Mouse (Mus musculus) kidney, postnatal 10 days (tissue): ENCODE measurements at regions not wholly inside any gene's neighbourhood (a gene's known extent, or its start where the extent isn't known, plus 50 kb on each side); places are given as distances from the start of the nearest gene placed in this dataset.

Experiments
- DNase-seq: peaks from one replicate; pipeline ENCODE4 v3.0.0; 2021; ENCODE audit warnings: mixed read lengths

DNA sequence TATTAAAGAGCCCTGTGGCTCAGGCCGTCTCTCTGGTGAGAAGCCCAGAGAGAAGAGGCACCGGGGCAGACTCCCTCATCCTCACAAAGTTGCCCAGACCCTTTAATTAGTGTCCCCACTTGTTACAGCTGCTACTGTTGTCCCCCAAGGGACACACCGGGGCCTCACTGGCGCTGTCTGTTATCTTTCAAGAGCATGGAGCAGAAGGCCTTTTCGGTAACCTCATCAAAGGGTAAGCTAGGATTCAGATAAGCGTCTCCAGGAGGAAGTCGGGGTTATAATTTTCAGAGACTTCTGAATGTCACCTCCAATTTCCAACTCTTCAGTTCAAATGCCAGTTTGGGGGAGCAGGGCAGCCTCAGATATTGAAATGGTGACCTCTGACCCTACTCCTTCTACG, 135.3 kb downstream of the Gm4791 start:
- no peak for DNase-seq

DNA sequence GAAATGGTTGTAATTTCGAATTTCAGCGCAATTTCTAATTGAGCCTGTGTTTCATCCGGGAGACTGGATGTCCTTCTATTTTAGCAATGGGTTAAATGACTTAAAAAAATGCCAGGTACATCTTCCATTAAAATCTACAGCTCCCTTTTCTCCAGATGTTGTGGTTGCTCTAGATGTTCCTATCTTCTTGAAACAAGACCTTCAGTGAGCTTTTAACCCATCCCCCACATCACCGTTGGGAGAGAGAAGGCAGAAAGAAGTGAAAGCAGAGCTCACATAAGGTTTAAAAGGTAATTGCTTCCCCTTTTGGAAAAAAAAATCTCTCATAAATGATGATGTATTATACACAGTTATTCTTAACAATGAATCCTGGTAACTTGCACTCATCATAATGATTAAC, 135.9 kb downstream of the Gm4791 start:
- no peak for DNase-seq

GRCm38 (mm10) chr9:47136641-47137040, 138.1 kb downstream of the Gm4791 start:
- DNase-seq = no peak

- DNase-seq = no peak
Measured at GRCm38 (mm10) chr9:47153471-47153870, 154.9 kb downstream of the Gm4791 start.

GRCm38 (mm10) chr9:47165480-47166131, 167.1 kb downstream of the Gm4791 start:
- no peak for DNase-seq

DNA sequence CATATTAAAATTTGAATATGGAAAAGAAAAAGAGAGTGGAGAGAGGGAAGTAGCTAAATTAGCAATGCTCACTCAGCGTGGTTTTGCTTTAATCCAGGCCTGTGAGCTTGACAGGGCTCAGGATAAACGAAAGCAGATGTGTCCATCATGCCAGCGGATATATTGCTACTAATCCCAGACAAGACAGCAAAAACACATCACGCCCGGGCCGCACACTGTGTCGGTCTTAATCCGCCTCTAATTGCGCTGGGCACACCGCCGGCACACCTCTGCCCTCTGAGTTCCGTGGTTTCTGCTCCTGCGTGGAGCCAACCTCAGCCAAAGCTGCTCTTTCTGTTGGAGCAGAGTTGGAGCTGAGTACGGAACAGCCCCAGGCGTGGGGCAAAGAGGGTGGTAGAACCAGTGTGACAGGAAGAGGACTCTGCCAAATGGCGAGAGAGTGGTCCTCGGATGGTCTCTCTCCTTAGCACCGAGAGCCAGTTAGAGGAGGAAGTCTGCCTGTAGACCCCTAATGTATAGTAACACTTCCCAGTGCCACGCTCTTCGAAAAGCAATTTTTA, 169.2 kb downstream of the Gm4791 start:
- DNase-seq = no peak

- DNase-seq = no peak
Measured at GRCm38 (mm10) chr9:47176044-47176443, 177.5 kb downstream of the Gm4791 start.

GRCm38 (mm10) chr9:47218101-47218500, 219.6 kb downstream of the Gm4791 start:
- DNase-seq = no peak

- no peak for DNase-seq
Measured at GRCm38 (mm10) chr9:47223536-47223935, 225.0 kb downstream of the Gm4791 start.

- DNase-seq = no peak
Measured at GRCm38 (mm10) chr9:47224249-47224648, 225.7 kb downstream of the Gm4791 start.

GRCm38 (mm10) chr9:47226476-47227271, 228.1 kb downstream of the Gm4791 start:
- no peak for DNase-seq

GRCm38 (mm10) chr9:47227298-47227697, 228.8 kb downstream of the Gm4791 start:
- no peak for DNase-seq

- DNase-seq = no peak
Measured at GRCm38 (mm10) chr9:47228736-47229135, 230.2 kb downstream of the Gm4791 start.

DNA sequence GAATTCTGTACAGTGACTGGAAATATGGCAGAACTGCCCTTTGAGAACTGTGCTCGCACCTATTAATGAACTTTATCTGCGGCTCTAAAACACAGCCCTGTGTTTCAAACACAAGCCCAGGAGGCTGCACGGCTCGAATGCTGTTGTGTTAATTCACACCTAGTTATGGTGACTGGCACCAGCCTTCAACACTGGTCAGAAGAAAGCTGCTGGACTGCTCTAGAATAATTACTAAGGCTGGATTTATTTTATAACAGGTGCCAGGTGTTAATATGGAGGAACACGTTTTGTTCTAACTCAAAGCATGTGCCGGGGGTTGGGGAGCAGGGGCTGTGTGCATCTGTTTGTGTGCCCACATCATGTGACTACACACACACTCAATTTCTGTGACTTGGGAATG, 230.8 kb downstream of the Gm4791 start:
- DNase-seq = no peak

GRCm38 (mm10) chr9:47240950-47241349, 242.4 kb downstream of the Gm4791 start:
- no peak for DNase-seq

GRCm38 (mm10) chr9:47242051-47242450, 243.5 kb downstream of the Gm4791 start:
- DNase-seq = no peak

GRCm38 (mm10) chr9:47242526-47242925, 244.0 kb downstream of the Gm4791 start:
- no peak for DNase-seq

DNA sequence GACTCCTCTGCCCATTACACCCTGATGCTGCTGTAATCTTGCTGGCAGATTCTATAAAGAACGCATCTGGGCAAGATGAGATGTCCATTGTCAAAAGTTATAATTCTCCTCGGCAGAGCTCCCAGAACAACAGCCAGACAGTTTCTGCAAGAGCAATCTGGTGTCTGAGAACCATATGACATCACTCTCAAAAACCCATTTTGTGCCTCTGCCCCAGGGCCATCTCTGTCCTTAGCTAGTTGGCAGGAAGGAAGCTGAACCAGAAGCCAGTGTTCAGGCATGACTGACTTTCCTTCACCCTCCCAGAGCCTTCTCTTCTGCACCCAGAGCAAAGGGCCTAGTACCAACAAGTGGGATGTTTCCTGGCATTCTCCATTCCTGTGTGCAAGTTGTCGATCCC, 250.5 kb downstream of the Gm4791 start:
- no peak for DNase-seq

- DNase-seq = no peak
Measured at GRCm38 (mm10) chr9:47251160-47251559, 252.6 kb downstream of the Gm4791 start.

DNA sequence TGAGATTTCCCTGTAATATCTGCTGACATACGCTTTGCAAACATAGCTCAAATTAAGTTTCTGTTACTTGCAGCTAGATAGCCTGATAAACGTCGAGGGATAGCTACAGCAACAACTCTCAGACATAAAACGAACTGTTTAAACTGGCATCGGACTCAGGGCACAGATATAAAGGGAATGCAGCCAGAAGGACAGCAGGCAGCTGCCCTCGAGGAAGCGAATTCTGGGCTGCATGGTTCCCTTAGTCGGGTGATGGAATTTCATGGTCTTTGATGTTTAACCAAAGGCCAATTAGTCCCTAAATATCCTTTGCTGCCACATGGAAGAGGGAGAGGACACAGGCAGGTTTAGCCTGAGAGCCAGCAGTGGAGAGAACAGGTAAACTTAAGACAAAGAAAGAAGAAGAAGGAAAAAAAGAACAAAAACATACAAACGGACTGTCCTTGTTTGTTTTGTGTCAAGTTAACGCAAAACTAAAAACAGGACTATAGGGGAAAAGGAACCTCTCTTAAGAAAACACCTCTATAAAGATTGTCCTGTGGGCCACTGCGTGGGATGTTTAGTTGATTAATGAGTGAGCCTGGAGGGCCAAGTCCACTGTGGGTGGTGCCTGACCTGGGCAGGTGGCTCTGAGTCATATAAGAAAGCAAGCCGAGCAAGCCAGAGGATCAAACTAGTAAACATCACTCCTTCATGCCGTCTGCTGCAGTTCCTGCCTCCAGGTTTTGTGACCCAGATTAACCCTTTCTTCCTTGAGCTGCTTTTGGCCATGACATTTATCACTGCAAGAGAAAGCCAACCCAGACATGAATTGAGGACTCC, 255.5 kb downstream of the Gm4791 start:
- peak; percentile 12 for DNase-seq

- DNase-seq = peak; percentile 71
Measured at GRCm38 (mm10) chr9:47265946-47266490, 264.0 kb upstream of the Cadm1 start.

- DNase-seq = peak; percentile 66
Measured at GRCm38 (mm10) chr9:47276303-47277005, 253.5 kb upstream of the Cadm1 start.
